Comparison of ENCODE assay signal across 8 mouse cellular contexts in the genomic region with DNA sequence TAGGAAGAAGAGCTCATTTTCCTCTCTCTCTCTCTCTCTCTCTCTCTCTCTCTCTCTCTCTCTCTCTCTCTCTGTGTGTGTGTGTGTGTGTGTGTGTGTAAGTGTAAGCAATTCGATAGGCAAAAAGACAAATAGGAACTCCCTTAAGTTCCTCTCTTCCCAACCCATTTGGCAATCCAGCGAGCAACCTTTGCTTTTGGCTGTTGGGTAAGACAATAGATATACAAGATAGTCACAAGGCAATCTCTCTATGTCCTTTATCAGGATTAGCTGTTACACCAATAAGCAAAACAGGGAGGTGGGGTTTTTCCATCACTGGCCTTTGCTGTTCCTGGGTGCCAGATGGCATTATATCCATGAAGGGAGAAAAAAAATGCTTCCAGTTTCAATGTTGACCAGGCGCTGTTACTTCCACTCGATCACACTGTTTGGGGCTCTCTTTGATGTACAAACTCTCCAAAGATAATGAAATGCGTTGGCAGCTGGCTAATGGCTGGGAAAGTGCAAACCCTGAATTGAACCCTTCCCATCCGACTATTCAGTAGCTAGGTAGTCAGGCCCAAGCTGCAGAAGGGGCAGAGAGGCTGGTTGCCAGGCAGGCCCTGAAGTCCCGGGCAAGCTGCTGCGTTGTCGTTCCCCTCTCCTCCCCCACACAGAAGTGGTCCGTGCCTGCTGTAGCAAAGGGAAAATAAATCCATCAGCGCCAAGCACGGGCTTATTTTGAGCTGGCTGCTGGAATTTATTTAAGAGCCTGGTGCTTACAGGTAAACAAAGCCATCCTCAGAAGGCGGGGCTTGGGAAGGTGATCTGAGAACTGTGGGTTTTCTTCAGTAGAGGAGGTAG. TPM values are rescaled to one million over a fixed set of nuclear protein-coding genes. Genes with fewer than 3 reads are reported as not detected.
DNase-seq lines count a peak whose midpoint lies in the region; ATAC-seq lines count a peak whose summit lies in the region.

No protein-coding gene starts in this region.

- H3K36me3 ChIP-seq in heart, embryonic 10.5 days, result no peaks in the 10 kb centered on the region
- H3K36me3 ChIP-seq in hindbrain, embryonic 10.5 days, result no peaks in the 10 kb centered on the region

- ATAC-seq in erythroblast, adult 5-6 weeks (replicated peaks; ENCODE audit: low FRiP score, poor library complexity, severe bottlenecking), result no peak

- peaks cover 11% of the 10 kb centered on the region for H3K4me1 ChIP-seq in heart, embryonic 10.5 days
- peaks cover 28% of the 10 kb centered on the region for H3K4me1 ChIP-seq in hindbrain, embryonic 10.5 days (replicated peaks)

- WGBS in heart, embryonic 10.5 days, result 19% methylated on average over 13 of the region's 13 CpGs
- 19% methylated on average over 13 of the region's 13 CpGs for WGBS in hindbrain, embryonic 10.5 days

- no peaks in the 10 kb centered on the region for H3K27me3 ChIP-seq in heart, embryonic 10.5 days (ENCODE audit: insufficient read depth, poor library complexity, severe bottlenecking)
- no peaks in the 10 kb centered on the region for H3K27me3 ChIP-seq in hindbrain, embryonic 10.5 days (ENCODE audit: insufficient read depth, poor library complexity, severe bottlenecking)

- intact Hi-C loops in heart, postnatal 14 days (cut with DNase I), result no loop called here

- peak overlapping the region; percentile 64; the same call in 1 of the 2 replicates for H3K27ac ChIP-seq in heart, embryonic 10.5 days
- H3K27ac ChIP-seq in hindbrain, embryonic 10.5 days, result peak overlapping the region; percentile 83

- DNase-seq in heart, embryonic 10.5 days (ENCODE audit: low spot score), result no peak
- no peak for DNase-seq in heart, postnatal 14 days
- peak; percentile 58 for DNase-seq in embryo, embryonic 9.5 days (ENCODE audit: extremely low spot score)
- peak; percentile 73 for DNase-seq in hindbrain, embryonic 10.5 days (ENCODE audit: low spot score)
- peak; percentile 52 to 73 for DNase-seq in layer of hippocampus, postnatal 10 days (ENCODE audit: low spot score in 2 of 2)
- DNase-seq in lung, postnatal 10 days, result peak; percentile 48
- DNase-seq in retina, postnatal 7 days (ENCODE audit: low read depth, low spot score), result peak; percentile 46

- H3K9me3 ChIP-seq in heart, embryonic 10.5 days, result no peaks in the 10 kb centered on the region
- no peaks in the 10 kb centered on the region for H3K9me3 ChIP-seq in hindbrain, embryonic 10.5 days

- H3K4me3 ChIP-seq in heart, embryonic 10.5 days, result peak overlapping the region; percentile 37
- peak overlapping the region; percentile 29 for H3K4me3 ChIP-seq in hindbrain, embryonic 10.5 days

RNA-seq across cellular contexts. Expression of a gene that starts 29.4 kb away (rescaled TPM):
- 23.3 and 24.2 TPM in 2 replicates for polyA plus RNA-seq in heart, embryonic 10.5 days (2016; fragmentation: Nextera tagmentation; extraction: Ambion mirVana)
- 10 to 100 TPM; 48.0 to 53.4 TPM for total RNA-seq in heart, postnatal 14 days (2021)
- 34.9 and 43.8 TPM in 2 replicates for polyA plus RNA-seq in hindbrain, embryonic 10.5 days (2016; fragmentation: Nextera tagmentation; extraction: Ambion mirVana)
- total RNA-seq in layer of hippocampus, postnatal 10 days (2021), result 10 to 100 TPM; 38.1 to 44.5 TPM
- total RNA-seq in erythroblast, adult 5-6 weeks (2015; ENCODE audit: low replicate concordance), result 30.1 and 35.2 TPM in 2 replicates
- total RNA-seq in erythroblast, adult 5-6 weeks (2017; ENCODE audit: low replicate concordance), result 32.3 and 41.7 TPM in 2 replicates

Comparison
In these comparisons a context has a peak if more than half of its experiments do, and no peak if none do; other contexts are left out.
1. DNase-seq: peak in embryo, embryonic 9.5 days (single experiment), hindbrain, embryonic 10.5 days (single experiment), layer of hippocampus, postnatal 10 days (2 of 2), lung, postnatal 10 days (single experiment) and retina, postnatal 7 days (single experiment); none in heart, embryonic 10.5 days (single experiment) and heart, postnatal 14 days (0 of 2).